Mouse (Mus musculus) lung, postnatal 0 days (tissue): ENCODE results near the gene Mrpl54.

Experiments used
- CTCF ChIP-seq: IDR thresholded peaks from 2 replicates; pipeline ENCODE4 v1.5.1; 2016; ENCODE audit warnings: antibody characterized with exemption, mild to moderate bottlenecking
- EP300 ChIP-seq: IDR thresholded peaks from 2 replicates; pipeline ENCODE4 v1.6.1; 2016; ENCODE audit warnings: antibody characterized with exemption, mild to moderate bottlenecking, control low read depth

DNA sequence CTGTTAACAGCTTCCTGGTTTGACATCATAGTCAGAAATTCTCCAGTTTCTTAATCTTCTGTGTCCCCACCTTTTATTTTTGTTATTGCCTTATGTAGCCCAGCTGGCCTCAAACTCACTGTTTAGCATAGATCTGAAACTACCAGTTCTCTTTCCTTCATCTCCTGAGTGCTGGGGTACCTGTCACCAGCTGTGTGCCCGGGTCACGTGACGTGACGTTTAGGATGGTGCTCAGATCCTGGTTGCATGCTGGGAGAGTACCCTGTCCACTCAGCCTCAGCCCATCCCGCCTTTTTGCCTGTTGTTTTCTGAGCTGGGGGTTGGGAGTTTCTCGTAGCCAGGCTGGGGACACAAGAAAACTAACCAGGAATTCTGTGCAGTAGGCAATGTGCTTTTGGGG, 30.5 kb upstream of the Mrpl54 start:
- TF ChIP-seq CTCF: no peak
- no peak for TF ChIP-seq EP300
